Mouse (Mus musculus): ENCODE measurements around the gene Strbp. TPM values are rescaled to one million over a fixed set of nuclear protein-coding genes. Genes with fewer than 3 reads are reported as not detected.

Strbp gene
- polyA plus RNA-seq, 1 experiment from 2014 or later, result 33.4 TPM

GRCm38 (mm10) chr2:37648966-37649365, 54.7 kb downstream of the Strbp start:
- H3K36me3 ChIP-seq (ENCODE audit: control insufficient read depth, insufficient read depth, low read length), result no peaks in the 10 kb centered on the region
- H3K27me3 ChIP-seq (ENCODE audit: control insufficient read depth, insufficient read depth, low read depth, low read length), result no peaks in the 10 kb centered on the region
- H3K9me3 ChIP-seq (ENCODE audit: control insufficient read depth, low read length), result no peaks in the 10 kb centered on the region
- WGBS, result 88% methylated on average over 1 of the region's 1 CpGs
- no peak overlapping the region for H3K4me3 ChIP-seq (ENCODE audit: low read length)
- no peaks in the 10 kb centered on the region for H3K4me1 ChIP-seq (replicated peaks; ENCODE audit: control insufficient read depth, insufficient read depth, low read length)
- no peak overlapping the region for H3K9ac ChIP-seq (ENCODE audit: low read length)
- H3K27ac ChIP-seq (ENCODE audit: low read length), result no peak overlapping the region
- no peak overlapping the region for H3K4me2 ChIP-seq (ENCODE audit: low read depth, low read length)
- ATAC-seq (ENCODE audit: low read depth), result no peak

GRCm38 (mm10) chr2:37623343-37623742, 80.3 kb downstream of the Strbp start:
- H3K36me3 ChIP-seq (ENCODE audit: control insufficient read depth, insufficient read depth, low read length), result 0 out of 2 replicates have a peak, but pooled peaks cover 3% of the 10 kb centered on the region

GRCm38 (mm10) chr2:37587919-37588318, 115.7 kb downstream of the Strbp start:
- no peaks in the 10 kb centered on the region for H3K9me3 ChIP-seq (ENCODE audit: control insufficient read depth, low read length)
- no peak overlapping the region for H3K27ac ChIP-seq (ENCODE audit: low read length)
- no peak overlapping the region for H3K4me2 ChIP-seq (ENCODE audit: low read depth, low read length)

More at GRCm38 (mm10) chr2:37623343-37623742, 80.3 kb downstream of the Strbp start:
- Histone ChIP-seq H3K27ac (ENCODE audit: low read length) (no peak overlapping the region), H3K9me3 (ENCODE audit: control insufficient read depth, low read length) (no peaks in the 10 kb centered on the region), H3K4me1 (replicated peaks; ENCODE audit: control insufficient read depth, insufficient read depth, low read length) (no peaks in the 10 kb centered on the region), H3K27me3 (ENCODE audit: control insufficient read depth, insufficient read depth, low read depth, low read length) (no peaks in the 10 kb centered on the region), H3K9ac (ENCODE audit: low read length) (no peak overlapping the region), H3K4me2 (ENCODE audit: low read depth, low read length) (no peak overlapping the region), H3K4me3 (ENCODE audit: low read length) (no peak overlapping the region)
- 83% methylated on average over 2 of the region's 2 CpGs for WGBS
- ATAC-seq (ENCODE audit: low read depth), result no peak

GRCm38 (mm10) chr2:37578185-37578584, 125.5 kb downstream of the Strbp start:
- Histone ChIP-seq H3K9ac (ENCODE audit: low read length) (no peak overlapping the region), H3K4me1 (replicated peaks; ENCODE audit: control insufficient read depth, insufficient read depth, low read length) (no peaks in the 10 kb centered on the region), H3K36me3 (ENCODE audit: control insufficient read depth, insufficient read depth, low read length) (no peaks in the 10 kb centered on the region), H3K27me3 (ENCODE audit: control insufficient read depth, insufficient read depth, low read depth, low read length) (no peaks in the 10 kb centered on the region), H3K9me3 (ENCODE audit: control insufficient read depth, low read length) (no peaks in the 10 kb centered on the region), H3K27ac (ENCODE audit: low read length) (no peak overlapping the region), H3K4me3 (ENCODE audit: low read length) (no peak overlapping the region), H3K4me2 (ENCODE audit: low read depth, low read length) (no peak overlapping the region)
- 79% methylated on average over 2 of the region's 2 CpGs for WGBS
- ATAC-seq (ENCODE audit: low read depth), result no peak

More at GRCm38 (mm10) chr2:37587919-37588318, 115.7 kb downstream of the Strbp start:
- H3K27me3 ChIP-seq (ENCODE audit: control insufficient read depth, insufficient read depth, low read depth, low read length), result no peaks in the 10 kb centered on the region
- no peak overlapping the region for H3K9ac ChIP-seq (ENCODE audit: low read length)
- H3K4me1 ChIP-seq (replicated peaks; ENCODE audit: control insufficient read depth, insufficient read depth, low read length), result no peaks in the 10 kb centered on the region
- no peak for ATAC-seq (ENCODE audit: low read depth)
- H3K4me3 ChIP-seq (ENCODE audit: low read length), result no peak overlapping the region
- no peaks in the 10 kb centered on the region for H3K36me3 ChIP-seq (ENCODE audit: control insufficient read depth, insufficient read depth, low read length)

GRCm38 (mm10) chr2:37576661-37577060, 127.0 kb downstream of the Strbp start:
- no peaks in the 10 kb centered on the region for H3K4me1 ChIP-seq (replicated peaks; ENCODE audit: control insufficient read depth, insufficient read depth, low read length)
- no peak overlapping the region for H3K4me2 ChIP-seq (ENCODE audit: low read depth, low read length)
- no peak overlapping the region for H3K9ac ChIP-seq (ENCODE audit: low read length)
- 94% methylated on average over 1 of the region's 1 CpGs for WGBS
- no peaks in the 10 kb centered on the region for H3K36me3 ChIP-seq (ENCODE audit: control insufficient read depth, insufficient read depth, low read length)
- no peak overlapping the region for H3K4me3 ChIP-seq (ENCODE audit: low read length)
- H3K27me3 ChIP-seq (ENCODE audit: control insufficient read depth, insufficient read depth, low read depth, low read length), result no peaks in the 10 kb centered on the region
- H3K27ac ChIP-seq (ENCODE audit: low read length), result no peak overlapping the region
- no peaks in the 10 kb centered on the region for H3K9me3 ChIP-seq (ENCODE audit: control insufficient read depth, low read length)
- ATAC-seq (ENCODE audit: low read depth), result no peak

- H3K36me3 ChIP-seq (ENCODE audit: control insufficient read depth, insufficient read depth, low read length), result no peaks in the 10 kb centered on the region; the same call in 1 of the 2 replicates
- no peaks in the 10 kb centered on the region for H3K9me3 ChIP-seq (ENCODE audit: control insufficient read depth, low read length)
- 89% methylated on average over 2 of the region's 2 CpGs for WGBS
- no peaks in the 10 kb centered on the region for H3K4me1 ChIP-seq (replicated peaks; ENCODE audit: control insufficient read depth, insufficient read depth, low read length)
- H3K4me3 ChIP-seq (ENCODE audit: low read length), result no peak overlapping the region
- no peak overlapping the region for H3K27ac ChIP-seq (ENCODE audit: low read length)
- no peak overlapping the region for H3K9ac ChIP-seq (ENCODE audit: low read length)
- ATAC-seq (ENCODE audit: low read depth), result no peak
- H3K4me2 ChIP-seq (ENCODE audit: low read depth, low read length), result no peak overlapping the region
- H3K27me3 ChIP-seq (ENCODE audit: control insufficient read depth, insufficient read depth, low read depth, low read length), result no peaks in the 10 kb centered on the region
Measured at GRCm38 (mm10) chr2:37572141-37572540, 131.5 kb downstream of the Strbp start.

- no peak overlapping the region for H3K4me2 ChIP-seq (ENCODE audit: low read depth, low read length)
- no peaks in the 10 kb centered on the region for H3K9me3 ChIP-seq (ENCODE audit: control insufficient read depth, low read length)
- no peak overlapping the region for H3K9ac ChIP-seq (ENCODE audit: low read length)
- H3K4me3 ChIP-seq (ENCODE audit: low read length), result no peak overlapping the region
- H3K27ac ChIP-seq (ENCODE audit: low read length), result no peak overlapping the region
- 60% methylated on average over 2 of the region's 2 CpGs for WGBS
- no peaks in the 10 kb centered on the region for H3K4me1 ChIP-seq (replicated peaks; ENCODE audit: control insufficient read depth, insufficient read depth, low read length)
- ATAC-seq (ENCODE audit: low read depth), result no peak
- H3K27me3 ChIP-seq (ENCODE audit: control insufficient read depth, insufficient read depth, low read depth, low read length), result no peaks in the 10 kb centered on the region
- peaks cover 5% of the 10 kb centered on the region for H3K36me3 ChIP-seq (ENCODE audit: control insufficient read depth, insufficient read depth, low read length)
Measured at GRCm38 (mm10) chr2:37570703-37571102, 133.0 kb downstream of the Strbp start.

- Histone ChIP-seq H3K36me3 (ENCODE audit: control insufficient read depth, insufficient read depth, low read length) (peaks cover 10% of the 10 kb centered on the region), H3K27me3 (ENCODE audit: control insufficient read depth, insufficient read depth, low read depth, low read length) (no peaks in the 10 kb centered on the region), H3K9ac (ENCODE audit: low read length) (no peak overlapping the region), H3K9me3 (ENCODE audit: control insufficient read depth, low read length) (no peaks in the 10 kb centered on the region), H3K4me2 (ENCODE audit: low read depth, low read length) (no peak overlapping the region), H3K4me3 (ENCODE audit: low read length) (no peak overlapping the region), H3K4me1 (replicated peaks; ENCODE audit: control insufficient read depth, insufficient read depth, low read length) (no peaks in the 10 kb centered on the region), H3K27ac (ENCODE audit: low read length) (no peak overlapping the region)
- ATAC-seq (ENCODE audit: low read depth), result peak; percentile 56
- WGBS, result 71% methylated on average over 5 of the region's 5 CpGs
Measured at GRCm38 (mm10) chr2:37569888-37570287, 133.8 kb downstream of the Strbp start.

- 50% methylated on average over 1 of the region's 1 CpGs for WGBS
- no peaks in the 10 kb centered on the region for H3K9me3 ChIP-seq (ENCODE audit: control insufficient read depth, low read length)
- H3K4me1 ChIP-seq (replicated peaks; ENCODE audit: control insufficient read depth, insufficient read depth, low read length), result no peaks in the 10 kb centered on the region
- no peak overlapping the region for H3K4me3 ChIP-seq (ENCODE audit: low read length)
- ATAC-seq (ENCODE audit: low read depth), result no peak
- H3K36me3 ChIP-seq (ENCODE audit: control insufficient read depth, insufficient read depth, low read length), result peaks cover 32% of the 10 kb centered on the region
- H3K27me3 ChIP-seq (ENCODE audit: control insufficient read depth, insufficient read depth, low read depth, low read length), result no peaks in the 10 kb centered on the region
- H3K4me2 ChIP-seq (ENCODE audit: low read depth, low read length), result no peak overlapping the region
- no peak overlapping the region for H3K9ac ChIP-seq (ENCODE audit: low read length)
- no peak overlapping the region for H3K27ac ChIP-seq (ENCODE audit: low read length)
Measured at GRCm38 (mm10) chr2:37566035-37566434, 137.6 kb downstream of the Strbp start.

GRCm38 (mm10) chr2:37565579-37565978, 138.1 kb downstream of the Strbp start:
- ATAC-seq (ENCODE audit: low read depth), result no peak
- Histone ChIP-seq H3K36me3 (ENCODE audit: control insufficient read depth, insufficient read depth, low read length) (peaks cover 32% of the 10 kb centered on the region), H3K4me3 (ENCODE audit: low read length) (no peak overlapping the region), H3K9ac (ENCODE audit: low read length) (no peak overlapping the region), H3K27me3 (ENCODE audit: control insufficient read depth, insufficient read depth, low read depth, low read length) (no peaks in the 10 kb centered on the region), H3K4me1 (replicated peaks; ENCODE audit: control insufficient read depth, insufficient read depth, low read length) (no peaks in the 10 kb centered on the region), H3K27ac (ENCODE audit: low read length) (no peak overlapping the region), H3K4me2 (ENCODE audit: low read depth, low read length) (no peak overlapping the region), H3K9me3 (ENCODE audit: control insufficient read depth, low read length) (no peaks in the 10 kb centered on the region)
- 31% methylated on average over 2 of the region's 2 CpGs for WGBS
